Mouse (Mus musculus): ENCODE measurements around the gene Ang6. TPM values are rescaled to one million over a fixed set of nuclear protein-coding genes. Genes with fewer than 3 reads are reported as not detected.

The Ang6 gene
- polyA plus RNA-seq (2015; fragmentation: Nextera tagmentation; extraction: Ambion mirVana): not detected in 2 replicates

GRCm38 (mm10) chr14:44002169-44002568 is at the start of gene Ang6:
Gene Ang6, minus strand, starts transcription at chr14:44002269.

DNA sequence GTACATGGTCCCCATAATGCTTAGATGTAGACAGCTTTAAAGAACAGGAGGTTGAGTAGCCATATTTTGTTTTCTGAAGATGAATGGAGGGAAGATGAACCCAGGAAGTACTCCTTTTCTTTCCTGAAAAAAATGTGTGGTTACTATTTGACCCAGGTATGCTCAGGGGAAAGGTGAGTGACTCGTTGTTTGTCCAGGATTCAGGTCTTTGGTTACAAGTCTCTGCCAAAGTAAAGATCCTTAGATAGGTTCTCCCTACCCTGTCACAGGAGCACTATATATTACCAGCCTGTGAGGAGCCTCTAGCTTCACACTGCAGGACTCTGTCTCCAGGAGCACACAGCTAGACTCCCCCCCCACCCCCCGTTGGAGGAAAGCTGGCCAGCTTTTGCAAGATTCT is 45.3 kb downstream of the Ang6 start, which contains the start of gene Ang5:
TSS of gene Ang5 (plus strand) at position 301 of the 400 bp plus-strand sequence.

Other genes with a start within 250 kb of the Ang6 start
- not detected in 2 replicates for gene Gm8180, start 217.5 kb downstream of the Ang6 start, polyA plus RNA-seq (2015; fragmentation: Nextera tagmentation; extraction: Ambion mirVana)
- not detected in 2 replicates for gene Ear1, start 126.8 kb downstream of the Ang6 start, polyA plus RNA-seq (2015; fragmentation: Nextera tagmentation; extraction: Ambion mirVana)
- not detected in 2 replicates for gene Ear10, start 78.7 kb downstream of the Ang6 start, polyA plus RNA-seq (2015; fragmentation: Nextera tagmentation; extraction: Ambion mirVana)
- 3.5 and 4.0 TPM in 2 replicates for gene Gm8113, start 76.9 kb downstream of the Ang6 start, polyA plus RNA-seq (2015; fragmentation: Nextera tagmentation; extraction: Ambion mirVana)
- not detected in 2 replicates for gene Ang5, start 45.2 kb downstream of the Ang6 start, polyA plus RNA-seq (2015; fragmentation: Nextera tagmentation; extraction: Ambion mirVana)
- gene Ear2, start 100.4 kb upstream of the Ang6 start, polyA plus RNA-seq (2015; fragmentation: Nextera tagmentation; extraction: Ambion mirVana): 0.23 TPM in 1 of 2 replicates, not detected in the other
- not detected in 2 replicates for gene Gm3327, start 121.6 kb upstream of the Ang6 start, polyA plus RNA-seq (2015; fragmentation: Nextera tagmentation; extraction: Ambion mirVana)
- not detected in 2 replicates for gene Gm8212, start 195.4 kb upstream of the Ang6 start, polyA plus RNA-seq (2015; fragmentation: Nextera tagmentation; extraction: Ambion mirVana)
- gene 4930503E14Rik, start 211.0 kb upstream of the Ang6 start, polyA plus RNA-seq (2015; fragmentation: Nextera tagmentation; extraction: Ambion mirVana): not detected in 2 replicates